Mouse (Mus musculus): ENCODE measurements around the gene Fam90a1b. TPM values are rescaled to one million over a fixed set of nuclear protein-coding genes. Genes with fewer than 3 reads are reported as not detected.
A peak's percentile ranks its signal among the peaks of the same experiment; 100 is the strongest.
"Not testable (repeated sequence)": the region's sequence is repeated elsewhere in the genome, so short reads cannot be mapped to it uniquely, and the experiment has no call there.

The Fam90a1b gene
- not detected for total RNA-seq (2021)
- long read RNA-seq, experiment 1, partial matches to known transcripts, result 0 of 1 reads
- long read RNA-seq, experiment 1, other reads (novel, unspliced or antisense), result 1 of 1 reads
- long read RNA-seq, experiment 2, result 0 reads

DNA sequence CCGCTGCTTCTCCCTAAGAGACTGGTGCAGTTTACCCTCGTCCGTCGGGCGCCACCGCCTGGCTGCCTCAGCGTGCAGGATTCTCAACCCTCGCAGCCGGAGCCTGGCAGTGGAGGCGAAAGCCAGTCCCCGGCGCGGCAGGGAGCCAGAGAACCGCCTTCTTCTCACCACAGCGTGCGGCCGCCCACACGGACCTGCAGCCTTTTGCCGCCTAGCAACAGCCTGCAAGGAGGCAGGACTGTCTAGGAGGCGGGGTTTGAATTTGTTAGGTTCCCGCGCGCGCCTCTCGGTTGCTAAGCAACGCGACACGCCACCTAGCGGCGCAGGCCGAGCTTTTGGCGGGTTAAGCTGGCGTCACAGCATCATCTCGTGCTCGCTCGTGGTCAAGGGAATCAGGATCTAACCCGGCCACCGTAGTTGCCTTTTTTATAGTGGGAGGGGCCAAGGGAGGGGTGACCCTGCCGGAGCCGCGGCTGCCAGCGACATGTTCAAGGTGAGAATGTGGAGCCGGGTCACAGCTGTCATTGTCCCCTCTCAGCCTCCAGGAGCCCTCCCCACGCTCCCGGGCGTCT is at the start of gene Fam90a1b, which contains the start of gene Apoo:
TSS of gene Fam90a1b (minus strand) at position 108 of the 572 bp plus-strand sequence.
TSS of gene Apoo (plus strand) at position 448 of the 572 bp plus-strand sequence.
- DNase-seq (ENCODE audit: low spot score in 2 of 2), result peak; percentile 86 to 91

DNA sequence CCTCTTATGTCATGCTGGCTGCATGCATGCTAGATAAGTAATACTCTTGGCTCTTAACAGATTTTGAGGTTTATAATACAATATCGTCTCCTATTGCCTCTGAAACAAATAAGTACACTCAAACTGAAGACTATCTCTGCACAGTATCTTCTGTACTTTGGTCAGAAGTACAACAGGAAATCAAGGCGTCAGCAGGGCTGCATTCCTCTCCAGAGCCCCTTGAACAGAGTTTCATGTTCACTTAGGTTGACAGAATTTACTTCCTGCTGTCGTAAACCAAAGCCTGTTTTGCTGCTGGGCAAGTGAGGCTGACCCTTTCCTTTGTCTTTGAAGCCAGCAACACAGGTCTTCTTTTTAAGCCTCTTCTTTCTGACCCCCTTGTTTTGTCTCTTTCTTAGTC is 42.4 kb upstream of the Fam90a1b start:
- DNase-seq (ENCODE audit: low spot score in 2 of 2), result no peak

- no peak for DNase-seq (ENCODE audit: low spot score in 2 of 2)
Observed at GRCm38 (mm10) chrX:94378734-94379133, 12.2 kb upstream of the Fam90a1b start.

DNA sequence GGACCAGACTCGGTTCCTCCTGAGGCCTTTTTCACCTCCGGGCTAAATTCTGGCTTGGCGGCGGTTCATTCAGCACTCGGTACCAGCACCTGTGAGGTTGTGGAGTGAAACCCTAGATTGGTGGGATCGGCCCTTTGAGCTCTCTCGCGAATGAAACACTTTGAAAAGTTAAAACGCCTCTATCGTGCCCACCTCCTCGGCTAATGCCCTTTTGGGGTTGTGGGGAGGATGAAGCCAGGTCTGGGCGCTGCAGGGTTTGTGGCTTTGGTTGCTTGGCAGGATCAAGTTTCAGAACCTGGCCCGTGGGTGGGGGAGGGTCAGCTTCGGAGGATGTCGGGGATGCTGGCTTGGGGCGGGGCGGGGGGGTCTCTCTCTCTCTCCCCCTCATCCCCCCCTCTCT is 671 bp upstream of the Fam90a1b start:
- DNase-seq (ENCODE audit: low spot score in 2 of 2), result peak in 1 of 2 experiments; percentile 2

GRCm38 (mm10) chrX:94366029-94366428 is 548 bp downstream of the Fam90a1b start:
- no peak for DNase-seq (ENCODE audit: low spot score in 2 of 2)

DNA sequence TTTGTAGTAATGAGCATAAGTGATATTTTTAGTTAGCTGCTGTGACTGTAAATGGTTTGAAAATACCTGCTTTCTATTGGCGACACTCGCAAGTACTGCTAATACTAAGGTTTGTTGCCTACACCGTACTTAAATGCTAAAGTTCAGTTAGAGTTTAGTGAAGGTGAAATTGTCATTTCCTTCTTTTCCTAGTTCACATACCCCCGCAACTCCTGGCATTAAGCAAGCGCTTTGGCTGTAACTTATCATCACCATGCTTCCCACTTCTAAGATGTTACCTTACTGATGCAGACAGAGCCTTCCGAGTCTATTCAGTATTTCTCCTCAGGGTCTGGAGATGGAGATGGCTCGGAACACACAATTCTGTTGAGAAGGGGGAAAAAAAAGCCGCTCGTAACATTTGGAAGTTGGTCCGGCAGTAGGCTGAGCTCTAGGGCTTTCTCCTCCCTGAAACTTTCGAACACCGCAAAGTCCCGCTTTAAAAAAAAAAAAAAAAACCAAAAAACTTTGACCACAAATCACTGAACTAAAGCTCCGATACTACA is 1.1 kb downstream of the Fam90a1b start:
- DNase-seq (ENCODE audit: low spot score in 2 of 2), result no peak

GRCm38 (mm10) chrX:94343638-94344037 is 22.9 kb downstream of the Fam90a1b start:
- not testable (repeated sequence) for DNase-seq (ENCODE audit: low spot score in 2 of 2)

DNA sequence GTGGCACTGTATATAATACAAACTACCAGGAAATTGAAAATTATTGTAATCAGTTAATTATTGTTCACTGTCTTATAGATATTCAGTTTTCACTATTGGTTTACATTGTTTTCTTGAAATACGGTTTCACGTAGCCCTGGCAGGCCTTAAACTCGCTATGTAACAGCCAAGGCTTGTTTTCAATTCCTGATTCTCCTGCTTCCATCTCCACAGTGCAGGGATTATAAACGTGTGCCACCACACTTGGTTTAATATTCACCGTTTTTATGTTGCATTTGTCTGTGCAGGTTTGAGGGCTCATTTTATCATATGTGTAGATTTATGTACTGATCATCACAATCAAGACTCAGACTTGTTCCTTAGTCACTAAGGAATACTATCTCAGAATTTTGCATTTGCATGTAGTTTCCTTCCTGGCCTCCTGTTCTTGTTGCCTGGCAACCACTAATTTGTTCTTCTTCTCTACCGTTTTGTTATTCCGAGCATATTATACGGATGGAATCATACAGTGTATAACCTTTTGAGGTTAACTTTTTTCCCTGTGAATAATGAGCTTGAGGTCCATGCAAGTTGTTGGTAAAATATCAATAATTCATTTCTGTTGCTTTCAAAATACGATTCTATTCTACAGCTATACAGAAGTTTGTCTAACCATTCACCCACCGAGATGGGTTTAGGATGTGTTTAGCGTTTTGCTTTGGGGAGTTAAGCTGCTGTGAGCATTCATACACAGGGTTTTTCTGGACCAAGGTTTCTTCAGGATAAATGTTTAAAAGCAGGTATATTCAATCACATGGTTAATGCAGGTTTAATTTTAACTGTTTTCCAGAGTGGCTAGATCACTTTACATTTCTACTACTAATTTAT is 45.3 kb downstream of the Fam90a1b start:
- DNase-seq (ENCODE audit: low spot score in 2 of 2), result no peak

Small RNA genes lying within 50 kb of the gene (microRNA-seq; reads per million reads assigned to microRNA genes)
- gene Gm44477, result not detected

Other genes starting within 250 kb of the Fam90a1b start
- gene Zfx, start 243.1 kb downstream of the Fam90a1b start, total RNA-seq (2021), result 10 to 100 TPM; 43.2 to 47.0 TPM
- 100 to 1,000 TPM; 124 to 178 TPM for gene Eif2s3x, start 153.9 kb downstream of the Fam90a1b start, total RNA-seq (2021)
- 10 to 100 TPM; 24.6 to 25.7 TPM for gene Klhl15, start 132.2 kb downstream of the Fam90a1b start, total RNA-seq (2021)
- gene Apoo, start 340 bp upstream of the Fam90a1b start, total RNA-seq (2021), result 10 to 100 TPM; 46.3 to 54.9 TPM
- 100 to 1,000 TPM; 432 to 436 TPM for gene Maged1, start 175.4 kb upstream of the Fam90a1b start, total RNA-seq (2021)